Mouse (Mus musculus): Measurements from ENCODE around the gene Fibcd1. TPM values are rescaled to one million over a fixed set of nuclear protein-coding genes. Genes with fewer than 3 reads are reported as not detected.

The Fibcd1 gene
- polyA plus RNA-seq, 1 experiment from 2014 or later: 5.3 TPM

DNA sequence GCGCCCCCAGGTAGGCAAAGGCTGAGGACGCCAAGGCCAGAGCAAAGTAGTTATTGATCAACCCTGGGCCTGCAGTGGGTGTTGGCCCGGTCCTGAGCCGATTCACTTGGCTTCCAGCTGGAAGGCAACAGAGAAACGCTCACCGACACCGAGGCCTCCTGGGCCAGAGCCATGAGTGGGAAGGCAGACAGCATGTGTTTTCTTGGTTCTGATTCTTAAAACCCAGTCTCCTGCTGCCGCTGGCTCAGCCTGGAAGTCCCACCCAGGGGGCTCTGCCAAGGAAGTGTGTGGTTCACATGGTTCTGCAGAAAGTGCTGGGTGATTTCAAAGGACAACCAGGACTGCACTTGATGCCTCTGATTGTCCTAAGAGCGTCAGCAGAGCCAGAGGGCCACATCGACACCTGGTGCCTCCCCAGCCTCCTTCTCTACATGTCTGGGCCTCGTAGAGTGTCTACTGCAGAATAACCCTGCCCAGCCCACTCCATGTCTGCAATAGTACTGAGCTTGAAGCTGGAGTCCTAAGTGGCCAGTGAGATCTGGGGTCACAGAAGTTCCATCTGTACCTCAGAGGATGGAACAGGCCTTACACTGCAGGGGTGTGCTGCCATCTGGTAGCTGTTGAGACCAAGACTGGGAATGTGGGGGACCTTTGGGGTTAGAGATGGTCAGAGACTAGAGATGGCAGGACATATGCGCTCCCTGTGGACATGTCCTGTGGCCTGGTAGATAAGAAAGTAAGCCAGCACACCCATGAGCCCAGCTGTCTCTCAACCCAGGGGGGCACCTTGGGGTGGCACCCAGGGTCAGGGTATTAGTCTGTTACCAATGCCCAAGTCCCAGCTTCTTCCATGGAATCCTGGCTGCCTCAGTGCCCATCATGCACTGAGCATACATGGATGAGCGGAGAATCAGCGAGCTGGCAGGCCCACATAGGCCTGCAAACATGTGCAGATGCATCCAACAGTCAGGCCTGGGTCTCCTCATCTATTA, 19.4 kb downstream of the Fibcd1 start:
- WGBS: 88% methylated on average over 14 of the region's 14 CpGs

DNA sequence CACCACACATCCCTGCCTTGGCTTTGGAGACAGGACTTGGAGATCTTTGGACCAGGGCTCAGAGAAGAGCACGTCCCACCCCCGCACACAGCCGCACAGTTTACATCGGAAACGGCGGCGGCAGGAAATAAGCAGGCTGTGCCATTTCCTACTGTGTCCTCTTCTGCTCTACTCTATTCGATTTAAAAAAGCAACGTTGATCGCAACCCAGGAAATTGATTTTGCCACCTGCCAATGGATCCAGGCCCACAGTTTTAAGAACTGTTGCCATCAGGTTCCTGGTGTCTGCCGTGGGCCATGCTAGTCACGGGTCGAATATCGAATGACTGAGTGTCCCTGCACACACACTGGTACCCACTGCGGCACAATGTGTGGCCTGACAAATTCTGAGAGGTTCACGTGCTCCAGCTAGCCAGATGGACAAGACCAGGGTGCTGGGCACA, 20.3 kb downstream of the Fibcd1 start:
- H3K9me3 ChIP-seq: no peaks in the 10 kb centered on the region
- peaks cover 50% of the 10 kb centered on the region for H3K4me1 ChIP-seq
- H3K4me2 ChIP-seq (replicated peaks): no peak overlapping the region
- H3K36me3 ChIP-seq: no peaks in the 10 kb centered on the region
- no peak overlapping the region for H3K4me3 ChIP-seq
- peaks cover 30% of the 10 kb centered on the region for H3K27me3 ChIP-seq
- ATAC-seq (ENCODE audit: low FRiP score, low read depth): no peak
- WGBS: 88% methylated on average over 16 of the region's 16 CpGs
- H3K27ac ChIP-seq (replicated peaks): no peak overlapping the region
- H3K9ac ChIP-seq (replicated peaks): no peak overlapping the region

More for the DNA sequence above, 19.4 kb downstream of the Fibcd1 start:
- Histone ChIP-seq H3K27ac (replicated peaks) (no peak overlapping the region), H3K4me1 (peaks cover 50% of the 10 kb centered on the region), H3K4me3 (no peak overlapping the region), H3K4me2 (replicated peaks) (no peak overlapping the region), H3K27me3 (peaks cover 21% of the 10 kb centered on the region), H3K36me3 (no peaks in the 10 kb centered on the region), H3K9ac (replicated peaks) (no peak overlapping the region), H3K9me3 (no peaks in the 10 kb centered on the region)
- no peak for ATAC-seq (ENCODE audit: low FRiP score, low read depth)

- Histone ChIP-seq H3K27me3 (peaks cover 32% of the 10 kb centered on the region), H3K4me2 (replicated peaks) (no peak overlapping the region), H3K4me1 (peaks cover 50% of the 10 kb centered on the region), H3K4me3 (no peak overlapping the region), H3K36me3 (no peaks in the 10 kb centered on the region), H3K9me3 (no peaks in the 10 kb centered on the region), H3K27ac (replicated peaks) (peak overlapping the region; percentile 87), H3K9ac (replicated peaks) (no peak overlapping the region)
- no peak for ATAC-seq (ENCODE audit: low FRiP score, low read depth)
- 65% methylated on average over 11 of the region's 15 CpGs for WGBS
Observed at GRCm38 (mm10) chr2:31823933-31824730, 21.7 kb downstream of the Fibcd1 start.

GRCm38 (mm10) chr2:31822524-31823371, 23.1 kb downstream of the Fibcd1 start:
- H3K27me3 ChIP-seq: peaks cover 41% of the 10 kb centered on the region
- H3K4me3 ChIP-seq: peak overlapping the region; percentile 28
- H3K4me1 ChIP-seq: peaks cover 38% of the 10 kb centered on the region
- peak overlapping the region; percentile 51 for H3K4me2 ChIP-seq (replicated peaks)
- H3K9ac ChIP-seq (replicated peaks): peak overlapping the region; percentile 38; the same call in 1 of the 2 replicates
- peak; percentile 86 for ATAC-seq (ENCODE audit: low FRiP score, low read depth)
- peak overlapping the region; percentile 87 for H3K27ac ChIP-seq (replicated peaks)
- H3K36me3 ChIP-seq: no peaks in the 10 kb centered on the region
- 8% methylated on average over 39 of the region's 39 CpGs for WGBS
- no peaks in the 10 kb centered on the region for H3K9me3 ChIP-seq

GRCm38 (mm10) chr2:31815367-31815766, 30.4 kb downstream of the Fibcd1 start:
- Histone ChIP-seq H3K36me3 (no peaks in the 10 kb centered on the region), H3K27ac (replicated peaks) (no peak overlapping the region), H3K4me3 (no peak overlapping the region), H3K27me3 (peaks cover 24% of the 10 kb centered on the region), H3K9me3 (no peaks in the 10 kb centered on the region), H3K4me1 (peaks cover 5% of the 10 kb centered on the region), H3K9ac (replicated peaks) (no peak overlapping the region), H3K4me2 (replicated peaks) (no peak overlapping the region)
- 30% methylated on average over 5 of the region's 5 CpGs for WGBS
- no peak for ATAC-seq (ENCODE audit: low FRiP score, low read depth)

GRCm38 (mm10) chr2:31814699-31815098, 31.1 kb downstream of the Fibcd1 start:
- Histone ChIP-seq H3K4me2 (replicated peaks) (no peak overlapping the region), H3K4me3 (no peak overlapping the region), H3K36me3 (no peaks in the 10 kb centered on the region), H3K9me3 (no peaks in the 10 kb centered on the region), H3K27ac (replicated peaks) (no peak overlapping the region), H3K27me3 (peaks cover 24% of the 10 kb centered on the region), H3K9ac (replicated peaks) (no peak overlapping the region), H3K4me1 (peaks cover 12% of the 10 kb centered on the region)
- WGBS: 90% methylated on average over 7 of the region's 7 CpGs
- ATAC-seq (ENCODE audit: low FRiP score, low read depth): no peak

DNA sequence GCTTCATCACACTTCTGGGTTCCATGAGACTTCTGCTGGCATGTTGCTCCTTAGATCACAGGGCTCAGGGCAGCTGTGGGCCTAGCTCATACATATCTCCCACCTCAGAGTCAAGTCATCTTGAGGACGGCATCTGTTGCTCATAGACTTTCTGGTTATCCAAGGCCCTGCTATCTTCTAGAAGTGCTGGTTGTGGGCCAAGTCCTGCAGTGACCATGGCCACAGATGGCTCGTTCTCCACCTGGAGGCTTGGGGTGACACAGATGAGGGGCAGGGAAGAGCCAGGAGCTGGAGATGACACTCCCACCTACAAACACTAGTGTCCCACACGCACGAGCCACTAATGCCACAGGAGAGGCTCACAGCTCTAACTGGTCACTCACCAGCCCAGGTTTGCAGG, 32.2 kb downstream of the Fibcd1 start:
- no peak overlapping the region for H3K4me2 ChIP-seq (replicated peaks)
- no peak for ATAC-seq (ENCODE audit: low FRiP score, low read depth)
- no peaks in the 10 kb centered on the region for H3K36me3 ChIP-seq
- 90% methylated on average over 4 of the region's 4 CpGs for WGBS
- no peak overlapping the region for H3K9ac ChIP-seq (replicated peaks)
- H3K9me3 ChIP-seq: no peaks in the 10 kb centered on the region
- H3K27me3 ChIP-seq: peaks cover 21% of the 10 kb centered on the region
- H3K4me3 ChIP-seq: no peak overlapping the region
- H3K4me1 ChIP-seq: peaks cover 22% of the 10 kb centered on the region
- no peak overlapping the region for H3K27ac ChIP-seq (replicated peaks)

- Histone ChIP-seq H3K4me2 (replicated peaks) (no peak overlapping the region), H3K27me3 (peaks cover 19% of the 10 kb centered on the region), H3K36me3 (no peaks in the 10 kb centered on the region), H3K9me3 (no peaks in the 10 kb centered on the region), H3K9ac (replicated peaks) (no peak overlapping the region), H3K27ac (replicated peaks) (no peak overlapping the region), H3K4me3 (no peak overlapping the region), H3K4me1 (peaks cover 43% of the 10 kb centered on the region)
- no peak for ATAC-seq (ENCODE audit: low FRiP score, low read depth)
- 89% methylated on average over 14 of the region's 14 CpGs for WGBS
Observed at GRCm38 (mm10) chr2:31811086-31811958, 34.5 kb downstream of the Fibcd1 start.

- Histone ChIP-seq H3K9me3 (no peaks in the 10 kb centered on the region), H3K4me1 (peaks cover 52% of the 10 kb centered on the region), H3K4me2 (replicated peaks) (no peak within 1 kb of the TSS), H3K27me3 (peaks cover 19% of the 10 kb centered on the region), H3K9ac (replicated peaks) (no peak within 1 kb of the TSS; the same call in 1 of the 2 replicates), H3K36me3 (no peaks in the 10 kb centered on the region), H3K4me3 (no peak within 1 kb of the TSS), H3K27ac (replicated peaks) (peak within 1 kb of the TSS; percentile 85; the same call in 1 of the 2 replicates)
- 35% methylated on average over 12 of the region's 12 CpGs for WGBS
- ATAC-seq (ENCODE audit: low FRiP score, low read depth): no peak
Observed at GRCm38 (mm10) chr2:31810444-31810843, 35.4 kb downstream of the Fibcd1 start, which contains the start of gene Qrfp. Gene Qrfp, minus strand, starts transcription at chr2:31810580.

DNA sequence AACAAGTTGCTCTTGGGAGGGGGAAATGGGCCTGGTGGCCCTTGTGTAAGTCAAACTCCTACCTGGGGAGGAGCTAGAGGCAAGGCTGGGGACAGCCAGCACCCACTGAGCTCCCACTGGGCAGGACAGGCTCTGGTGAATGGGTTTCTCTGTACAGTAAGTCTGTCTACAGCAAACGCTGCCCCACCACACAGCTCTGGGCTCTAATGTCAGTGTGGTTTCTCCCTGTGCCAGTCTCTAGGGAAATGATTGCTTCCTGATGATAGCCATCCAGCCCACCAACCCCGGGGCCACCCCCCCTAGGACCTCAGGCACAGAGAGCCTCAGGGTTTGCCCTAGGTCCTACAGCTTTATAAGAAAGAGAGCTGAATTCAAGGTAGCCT, 36.5 kb downstream of the Fibcd1 start:
- H3K4me2 ChIP-seq (replicated peaks): 0 out of 2 replicates have a peak overlapping the region, but pooled peaks have one; percentile 10
- ATAC-seq (ENCODE audit: low FRiP score, low read depth): no peak
- WGBS: 51% methylated on average over 2 of the region's 2 CpGs
- no peak overlapping the region for H3K4me3 ChIP-seq
- peak overlapping the region; percentile 85 for H3K27ac ChIP-seq (replicated peaks)
- H3K9me3 ChIP-seq: no peaks in the 10 kb centered on the region
- no peak overlapping the region; the same call in 1 of the 2 replicates for H3K9ac ChIP-seq (replicated peaks)
- 0 out of 2 replicates have a peak, but pooled peaks cover 2% of the 10 kb centered on the region for H3K36me3 ChIP-seq
- H3K4me1 ChIP-seq: peaks cover 58% of the 10 kb centered on the region
- peaks cover 14% of the 10 kb centered on the region for H3K27me3 ChIP-seq
